Mouse (Mus musculus) G1E (cell line): Measurements from ENCODE around the gene Eif2a. TPM values are rescaled to one million over a fixed set of nuclear protein-coding genes. Genes with fewer than 3 reads are reported as not detected.

Experiments
- ATAC-seq: 2 replicates; pipeline ENCODE4 v1.8.0; 2016; ENCODE audit warnings: mild to moderate bottlenecking; ENCODE audit not compliant: insufficient number of reproducible peaks, poor library complexity, low FRiP score, severe bottlenecking; ENCODE audit errors: extremely low read depth
- DNase-seq: peaks from one replicate; pipeline ENCODE4 v3.0.0; 2012; ENCODE audit warnings: low spot score
- H3K27me3 ChIP-seq: 2 replicates; pipeline ENCODE4 v1.6.1; 2012; ENCODE audit warnings: mild to moderate bottlenecking, low read length, inconsistent platforms; ENCODE audit not compliant: insufficient read depth
- H3K36me3 ChIP-seq: replicated peaks from 2 replicates; pipeline ENCODE3; 2012; ENCODE audit warnings: mild to moderate bottlenecking, inconsistent platforms
- H3K4me1 ChIP-seq: 2 replicates; pipeline ENCODE4 v1.6.1; 2012; ENCODE audit warnings: low read depth, low read length, inconsistent platforms, mixed read lengths; ENCODE audit not compliant: insufficient read depth
- H3K4me3 ChIP-seq: 2 replicates; pipeline ENCODE4 v1.5.1; 2012; ENCODE audit warnings: low read depth, mild to moderate bottlenecking, inconsistent platforms, low read length, moderate library complexity, mixed read lengths
- H3K9me3 ChIP-seq: replicated peaks from 2 replicates; pipeline ENCODE4 v1.6.1; 2012; ENCODE audit warnings: inconsistent platforms
- CTCF ChIP-seq: IDR thresholded peaks from 2 replicates; pipeline ENCODE4 v1.5.1; 2012; ENCODE audit warnings: low read depth, low read length, inconsistent platforms, mixed read lengths
- GATA1 ChIP-seq: IDR thresholded peaks from 2 replicates; pipeline ENCODE4 v1.6.1; 2012; ENCODE audit warnings: borderline replicate concordance, low read length, inconsistent platforms, mixed read lengths
- GATA2 ChIP-seq: IDR thresholded peaks from 2 replicates; pipeline ENCODE4 v1.6.1; 2012; ENCODE audit warnings: low read depth, low read length, inconsistent platforms, borderline replicate concordance
- POLR2AphosphoS5 ChIP-seq: IDR thresholded peaks from 2 replicates; pipeline ENCODE4 v1.6.1; 2012; ENCODE audit warnings: low read depth, low read length, inconsistent platforms; ENCODE audit not compliant: insufficient replicate concordance
- TAL1 ChIP-seq: conservative IDR thresholded peaks from 2 replicates; pipeline ENCODE4 v1.6.1; 2012; ENCODE audit warnings: low read depth, low read length, inconsistent platforms, mixed read lengths
- polyA plus RNA-seq: library from polyadenylated mRNA; stranded (reverse); fragments of >175 nt; gene quantifications from 2 replicates; pipeline ENCODE4 v1.2.3, GENCODE M21; 2012
- total RNA-seq, 2 experiments: library from RNA; stranded (forward) in 1 of 2; stranded (reverse) in 1 of 2; fragments of 200-1000 nt in 1 of 2; fragments of >200 nt in 1 of 2; fragmentation: Nextera tagmentation in 1 of 2; gene quantifications; 2 replicates each; pipeline ENCODE4 v1.2.3; 2014 to 2017

Eif2a gene
- total and polyA plus RNA-seq, 3 experiments: 8.5 to 224 (median 95.3) TPM

DNA sequence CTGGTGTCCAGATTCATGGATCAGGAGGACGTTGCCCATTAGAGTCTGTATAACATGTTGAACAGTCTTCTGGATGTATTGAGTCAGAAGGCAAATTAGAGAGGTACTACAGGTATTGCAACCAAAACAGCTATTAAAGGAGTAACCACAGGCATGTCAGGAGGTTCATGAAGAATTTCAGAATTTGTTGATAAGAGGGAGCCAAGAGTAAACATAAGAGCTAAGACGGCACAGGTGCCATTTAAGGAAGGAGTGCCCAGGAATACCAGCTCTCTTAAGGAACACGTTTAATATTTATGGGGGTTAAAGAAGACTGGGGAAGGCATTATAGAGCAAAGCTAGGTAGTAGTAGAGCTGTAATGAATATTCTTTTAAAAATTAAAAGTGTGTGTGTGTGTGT lies 12.9 kb upstream of the Eif2a start:
- Histone ChIP-seq H3K9me3 (no peaks in the 10 kb centered on the region), H3K4me1 (peaks cover 3% of the 10 kb centered on the region; the same call in 1 of the 2 replicates), H3K4me3 (no peak overlapping the region), H3K27me3 (peaks cover 15% of the 10 kb centered on the region; the same call in 1 of the 2 replicates), H3K36me3 (no peaks in the 10 kb centered on the region)
- no peak for DNase-seq
- ATAC-seq: no peak
- TF ChIP-seq CTCF (no peak), POLR2AphosphoS5 (no peak), GATA2 (no peak), TAL1 (no peak), GATA1 (no peak)

DNA sequence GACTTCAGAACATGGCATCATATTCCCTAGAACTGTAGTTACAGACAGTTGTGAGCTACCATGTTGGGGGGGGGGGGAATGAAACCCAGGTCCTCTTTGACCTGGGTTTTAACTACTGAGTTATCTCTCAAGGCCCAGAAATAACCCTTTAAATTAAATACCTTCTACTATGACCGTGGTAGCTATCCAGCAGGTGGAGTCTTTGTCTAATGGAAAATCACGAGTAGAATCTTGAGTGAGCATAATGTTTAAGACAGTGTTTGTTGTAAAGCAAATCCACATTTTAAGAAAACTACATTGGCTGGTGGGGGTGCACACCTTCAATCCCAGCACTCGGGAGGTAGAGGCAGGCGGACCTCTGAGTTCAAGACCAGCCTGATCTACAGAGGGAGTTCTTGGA lies 12.1 kb upstream of the Eif2a start:
- Histone ChIP-seq H3K4me3 (no peak overlapping the region), H3K9me3 (no peaks in the 10 kb centered on the region), H3K36me3 (no peaks in the 10 kb centered on the region), H3K4me1 (peaks cover 3% of the 10 kb centered on the region; the same call in 1 of the 2 replicates), H3K27me3 (peaks cover 15% of the 10 kb centered on the region; the same call in 1 of the 2 replicates)
- TF ChIP-seq GATA1 (no peak), CTCF (no peak), POLR2AphosphoS5 (no peak), GATA2 (no peak), TAL1 (no peak)
- no peak for DNase-seq
- ATAC-seq: no peak

DNA sequence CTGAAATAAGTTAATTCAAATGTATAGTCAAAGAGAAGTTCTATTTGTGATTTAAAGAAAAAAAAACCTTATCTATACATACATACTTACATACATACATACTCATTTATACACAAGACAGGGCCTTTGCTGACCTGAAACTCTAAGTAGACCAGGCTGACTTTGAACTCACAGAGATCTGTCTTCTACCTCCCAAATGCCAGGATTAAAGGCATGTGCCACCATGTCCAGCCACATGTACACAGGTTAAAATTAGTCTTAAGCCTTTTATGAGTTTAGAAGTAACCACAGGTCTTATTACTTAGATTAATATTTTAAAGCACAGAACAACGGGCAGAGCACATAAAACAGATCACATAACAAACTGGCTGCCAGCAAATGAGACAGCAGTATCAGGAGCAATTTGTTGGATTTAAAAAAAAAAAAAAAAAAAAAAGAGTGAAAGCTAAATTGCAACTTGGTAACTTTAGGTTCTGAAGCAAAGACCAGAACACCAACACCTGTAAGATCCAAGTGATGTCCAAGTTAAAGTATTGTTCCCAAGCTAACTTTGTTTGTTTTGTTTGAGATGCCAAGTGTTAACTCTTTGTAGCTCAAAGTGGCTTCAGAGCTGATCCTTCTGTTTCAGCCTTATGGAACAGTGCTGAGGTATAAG lies 9.5 kb upstream of the Eif2a start:
- ATAC-seq (no peak), DNase-seq (no peak)
- TF ChIP-seq TAL1 (no peak), POLR2AphosphoS5 (no peak), GATA2 (no peak), CTCF (no peak), GATA1 (no peak)
- Histone ChIP-seq H3K4me3 (no peak overlapping the region), H3K9me3 (no peaks in the 10 kb centered on the region), H3K36me3 (peaks cover 10% of the 10 kb centered on the region), H3K27me3 (peaks cover 11% of the 10 kb centered on the region; the same call in 1 of the 2 replicates), H3K4me1 (peaks cover 3% of the 10 kb centered on the region; the same call in 1 of the 2 replicates)

DNA sequence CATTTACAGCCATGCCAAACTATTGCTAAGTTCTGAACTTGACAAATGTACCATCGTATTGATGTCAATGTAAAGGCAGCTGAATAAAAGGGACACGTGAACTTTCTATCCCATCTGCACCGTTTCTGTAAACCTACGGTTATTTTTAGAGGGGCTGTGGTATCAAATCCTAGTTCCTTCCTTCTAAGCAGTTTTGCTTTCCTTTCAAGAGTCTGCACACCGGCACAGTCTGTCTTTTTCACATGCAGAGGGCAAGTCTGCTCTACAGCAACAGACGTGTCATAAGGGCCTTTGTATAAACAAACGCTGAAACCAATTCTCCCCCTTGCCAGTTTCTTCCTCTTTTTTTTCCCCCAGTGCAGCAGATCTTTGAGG lies 9.0 kb upstream of the Eif2a start:
- Histone ChIP-seq H3K4me1 (peaks cover 5% of the 10 kb centered on the region; the same call in 1 of the 2 replicates), H3K27me3 (peaks cover 7% of the 10 kb centered on the region; the same call in 1 of the 2 replicates), H3K4me3 (no peak overlapping the region), H3K9me3 (no peaks in the 10 kb centered on the region), H3K36me3 (peaks cover 16% of the 10 kb centered on the region)
- no peak for TF ChIP-seq POLR2AphosphoS5
- DNase-seq (no peak), ATAC-seq (no peak)

DNA sequence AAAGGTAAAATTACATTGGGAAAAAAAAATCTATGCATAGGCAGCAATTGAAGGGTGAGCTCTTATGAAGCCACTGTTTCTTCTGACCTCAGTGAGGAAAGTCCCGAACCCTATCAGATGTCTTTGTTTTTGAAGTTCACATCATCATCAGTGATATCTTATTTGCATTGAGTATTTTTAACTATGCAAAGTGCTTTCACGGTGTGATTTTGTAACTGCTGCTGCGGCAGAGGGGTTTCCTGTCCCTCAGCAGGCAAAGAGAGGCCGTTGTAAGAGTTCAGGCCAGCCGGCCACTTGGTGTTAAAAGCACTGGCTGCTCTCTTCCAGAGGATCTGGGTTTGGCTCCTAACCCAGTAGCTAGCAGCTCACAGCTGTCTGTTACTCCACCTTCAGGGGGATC lies 8.4 kb upstream of the Eif2a start:
- H3K36me3 ChIP-seq: peaks cover 19% of the 10 kb centered on the region
- H3K27me3 ChIP-seq: peaks cover 3% of the 10 kb centered on the region; the same call in 1 of the 2 replicates
- H3K4me1 ChIP-seq: peaks cover 6% of the 10 kb centered on the region; the same call in 1 of the 2 replicates
- TF ChIP-seq GATA1: no peak
- no peak for TF ChIP-seq GATA2
- no peak for TF ChIP-seq CTCF
- no peak for TF ChIP-seq POLR2AphosphoS5
- TF ChIP-seq TAL1: no peak
- no peaks in the 10 kb centered on the region for H3K9me3 ChIP-seq
- ATAC-seq (no peak), DNase-seq (no peak)
- no peak overlapping the region for H3K4me3 ChIP-seq

DNA sequence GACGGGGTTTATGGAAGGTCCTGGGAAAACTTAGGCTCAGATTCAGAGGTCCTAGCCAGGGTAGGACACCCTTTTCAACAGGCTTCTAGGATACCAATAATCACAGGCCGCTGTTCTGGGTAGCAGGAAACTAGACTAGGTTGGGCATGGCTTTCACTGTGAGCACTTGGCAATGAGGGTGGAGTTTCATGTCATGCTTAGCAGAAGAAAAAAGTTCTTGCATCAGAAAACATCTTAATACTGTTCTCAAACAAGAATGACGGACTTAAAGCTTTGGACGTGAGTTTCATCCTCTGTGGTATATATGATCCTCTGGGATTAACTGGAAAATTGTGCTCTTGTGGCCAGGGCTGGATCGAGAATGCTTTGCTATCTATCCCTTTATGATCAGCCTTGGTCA lies 7.8 kb upstream of the Eif2a start:
- Histone ChIP-seq H3K27me3 (no peaks in the 10 kb centered on the region), H3K9me3 (no peaks in the 10 kb centered on the region), H3K4me1 (peaks cover 8% of the 10 kb centered on the region; the same call in 1 of the 2 replicates), H3K36me3 (peaks cover 24% of the 10 kb centered on the region), H3K4me3 (no peak overlapping the region)
- no peak for TF ChIP-seq GATA1
- ATAC-seq: no peak
- no peak for DNase-seq

DNA sequence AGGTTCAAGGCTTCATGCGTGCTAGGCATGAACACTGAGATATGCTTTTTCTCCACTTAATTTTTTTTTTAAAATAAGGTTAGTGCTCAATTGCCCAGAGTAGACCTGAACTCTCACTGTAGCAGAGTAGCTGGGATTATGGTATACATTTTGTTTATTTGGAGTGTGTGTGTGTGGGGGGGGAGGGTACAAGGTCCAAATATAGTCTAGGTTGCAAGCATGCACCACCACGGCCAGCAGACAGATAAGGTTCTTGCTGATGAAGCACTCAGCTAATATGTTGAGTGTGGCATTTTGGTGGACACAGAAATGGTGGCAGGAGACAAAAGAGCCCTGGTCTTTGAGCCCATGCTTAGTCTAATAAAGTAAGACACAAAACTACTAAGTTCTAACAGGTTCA lies 6.7 kb upstream of the Eif2a start:
- H3K36me3 ChIP-seq: peaks cover 36% of the 10 kb centered on the region
- no peak for TF ChIP-seq GATA2
- ATAC-seq (no peak), DNase-seq (no peak)
- no peak overlapping the region for H3K4me3 ChIP-seq
- H3K27me3 ChIP-seq: no peaks in the 10 kb centered on the region
- no peaks in the 10 kb centered on the region for H3K9me3 ChIP-seq
- peaks cover 14% of the 10 kb centered on the region for H3K4me1 ChIP-seq
